Mouse (Mus musculus) midbrain, embryonic 16.5 days (tissue): Measurements from ENCODE around the gene Cradd. TPM values are rescaled to one million over a fixed set of nuclear protein-coding genes. Genes with fewer than 3 reads are reported as not detected.

ENCODE experiments used
- ATAC-seq: fragments of 200-750 bp; cut with Nextera tagmentation; 2 replicates; pipeline ENCODE4 v1.8.0; 2017; ENCODE audit warnings: moderate TSS enrichment
- H3K27ac ChIP-seq: fragments of 300-500 bp; sonication (generic); 2 replicates; pipeline ENCODE4 v1.5.1; 2014; ENCODE audit warnings: mild to moderate bottlenecking, low read length, mixed read lengths
- H3K27me3 ChIP-seq: fragments of 300-500 bp; sonication (generic); 2 replicates; pipeline ENCODE4 v1.6.1; 2014; ENCODE audit warnings: low read depth, low read length, mixed read lengths; ENCODE audit not compliant: control insufficient read depth, insufficient read depth
- H3K36me3 ChIP-seq: fragments of 300-500 bp; sonication (generic); 2 replicates; pipeline ENCODE4 v1.6.1; 2014; ENCODE audit warnings: mild to moderate bottlenecking, low read length, moderate library complexity, mixed read lengths; ENCODE audit not compliant: control insufficient read depth, insufficient read depth
- H3K4me1 ChIP-seq: fragments of 300-500 bp; sonication (generic); 2 replicates; pipeline ENCODE4 v1.6.1; 2014; ENCODE audit warnings: mild to moderate bottlenecking, low read length, mixed read lengths; ENCODE audit not compliant: control insufficient read depth, insufficient read depth
- H3K4me2 ChIP-seq: fragments of 300-500 bp; sonication (generic); 2 replicates; pipeline ENCODE4 v1.6.1; 2014; ENCODE audit warnings: mild to moderate bottlenecking, low read length, mixed read lengths
- H3K4me3 ChIP-seq: fragments of 300-500 bp; sonication (generic); 2 replicates; pipeline ENCODE4 v1.5.1; 2014; ENCODE audit warnings: low read depth, mild to moderate bottlenecking, low read length, moderate library complexity, mixed read lengths
- H3K9ac ChIP-seq: fragments of 300-500 bp; sonication (generic); 2 replicates; pipeline ENCODE4 v1.6.1; 2014; ENCODE audit warnings: low read depth, low read length, mixed read lengths
- H3K9me3 ChIP-seq: fragments of 300-500 bp; sonication (generic); replicated peaks from 2 replicates; pipeline ENCODE4 v1.6.1; 2014; ENCODE audit warnings: mild to moderate bottlenecking, low read length, mixed read lengths; ENCODE audit not compliant: control insufficient read depth, poor library complexity, severe bottlenecking
- WGBS: fragments of 180-500 bp; shearing (Covaris S2); extraction: QIAGEN DNeasy Blood & Tissue Kit; methylation state at CpG from one replicate; pipeline ENCODE4 v1.1.7; 2014; 5-methylcytosine and 5-hydroxymethylcytosine counted together
- polyA plus RNA-seq: library from polyadenylated mRNA; unstranded; fragments of >200 nt; fragmentation: Nextera tagmentation; extraction: Ambion mirVana; gene quantifications from 2 replicates; pipeline ENCODE4 v1.2.1, GENCODE M21; 2015

Cradd gene
- polyA plus RNA-seq, 1 experiment from 2014 or later, result 11.1 TPM

GRCm38 (mm10) chr10:95254453-95255001 is 69.4 kb downstream of the Cradd start:
- Histone ChIP-seq H3K4me2 (peak overlapping the region; percentile 10; the same call in 1 of the 2 replicates), H3K27me3 (no peaks in the 10 kb centered on the region), H3K27ac (no peak overlapping the region), H3K9me3 (no peaks in the 10 kb centered on the region), H3K4me3 (no peak overlapping the region), H3K4me1 (peaks cover 14% of the 10 kb centered on the region), H3K36me3 (no peaks in the 10 kb centered on the region), H3K9ac (no peak overlapping the region)
- 34% methylated on average over 13 of the region's 13 CpGs for WGBS
- ATAC-seq, result no peak

GRCm38 (mm10) chr10:95254046-95254445 is 69.9 kb downstream of the Cradd start:
- Histone ChIP-seq H3K9ac (no peak overlapping the region), H3K4me1 (peaks cover 14% of the 10 kb centered on the region), H3K27ac (no peak overlapping the region), H3K4me2 (no peak overlapping the region), H3K27me3 (no peaks in the 10 kb centered on the region), H3K4me3 (no peak overlapping the region), H3K36me3 (no peaks in the 10 kb centered on the region), H3K9me3 (no peaks in the 10 kb centered on the region)
- ATAC-seq, result no peak
- 61% methylated on average over 3 of the region's 3 CpGs for WGBS

- no peaks in the 10 kb centered on the region for H3K27me3 ChIP-seq
- H3K27ac ChIP-seq, result no peak overlapping the region
- H3K36me3 ChIP-seq, result no peaks in the 10 kb centered on the region
- no peak overlapping the region for H3K9ac ChIP-seq
- 65% methylated on average over 16 of the region's 16 CpGs for WGBS
- 0 out of 2 replicates have a peak, but pooled peaks cover 6% of the 10 kb centered on the region for H3K4me1 ChIP-seq
- H3K4me3 ChIP-seq, result no peak overlapping the region
- no peak for ATAC-seq
- H3K9me3 ChIP-seq, result no peaks in the 10 kb centered on the region
- no peak overlapping the region for H3K4me2 ChIP-seq
Observed at GRCm38 (mm10) chr10:95251674-95252073, 72.3 kb downstream of the Cradd start.

- Histone ChIP-seq H3K36me3 (no peaks in the 10 kb centered on the region), H3K9me3 (no peaks in the 10 kb centered on the region), H3K4me1 (peaks cover 10% of the 10 kb centered on the region), H3K9ac (no peak overlapping the region), H3K27me3 (no peaks in the 10 kb centered on the region), H3K27ac (no peak overlapping the region), H3K4me3 (no peak overlapping the region), H3K4me2 (no peak overlapping the region)
- no peak for ATAC-seq
- 50% methylated on average over 6 of the region's 6 CpGs for WGBS
Observed at GRCm38 (mm10) chr10:95248362-95248761, 75.6 kb downstream of the Cradd start.

- Histone ChIP-seq H3K4me1 (peaks cover 10% of the 10 kb centered on the region), H3K27ac (no peak overlapping the region), H3K4me2 (no peak overlapping the region), H3K9me3 (no peaks in the 10 kb centered on the region), H3K27me3 (no peaks in the 10 kb centered on the region), H3K4me3 (no peak overlapping the region), H3K36me3 (no peaks in the 10 kb centered on the region), H3K9ac (no peak overlapping the region)
- 87% methylated on average over 2 of the region's 2 CpGs for WGBS
- ATAC-seq, result no peak
Observed at GRCm38 (mm10) chr10:95246696-95247095, 77.2 kb downstream of the Cradd start.

- Histone ChIP-seq H3K4me3 (no peak overlapping the region), H3K27ac (no peak overlapping the region), H3K4me1 (peaks cover 10% of the 10 kb centered on the region), H3K9me3 (no peaks in the 10 kb centered on the region), H3K9ac (no peak overlapping the region), H3K27me3 (no peaks in the 10 kb centered on the region), H3K4me2 (no peak overlapping the region), H3K36me3 (no peaks in the 10 kb centered on the region)
- peak; percentile 68 for ATAC-seq
- WGBS, result 58% methylated on average over 2 of the region's 2 CpGs
Observed at GRCm38 (mm10) chr10:95245680-95245982, 78.3 kb downstream of the Cradd start.

GRCm38 (mm10) chr10:95244961-95245679 is 78.8 kb downstream of the Cradd start:
- Histone ChIP-seq H3K4me3 (no peak overlapping the region), H3K9ac (no peak overlapping the region), H3K9me3 (no peaks in the 10 kb centered on the region), H3K4me2 (no peak overlapping the region), H3K36me3 (no peaks in the 10 kb centered on the region), H3K4me1 (peaks cover 10% of the 10 kb centered on the region), H3K27ac (peak overlapping the region; percentile 49; the same call in 1 of the 2 replicates), H3K27me3 (no peaks in the 10 kb centered on the region)
- 37% methylated on average over 20 of the region's 23 CpGs for WGBS
- peak; percentile 46 for ATAC-seq

- 24% methylated on average over 13 of the region's 13 CpGs for WGBS
- ATAC-seq, result peak; percentile 75
- H3K27me3 ChIP-seq, result no peaks in the 10 kb centered on the region
Observed at GRCm38 (mm10) chr10:95239196-95240069, 84.5 kb downstream of the Cradd start.

GRCm38 (mm10) chr10:95238667-95239066 is 85.3 kb downstream of the Cradd start:
- peaks cover 21% of the 10 kb centered on the region for H3K4me1 ChIP-seq
- H3K36me3 ChIP-seq, result no peaks in the 10 kb centered on the region
- 62% methylated on average over 2 of the region's 2 CpGs for WGBS
- H3K27ac ChIP-seq, result peak overlapping the region; percentile 81
- H3K27me3 ChIP-seq, result no peaks in the 10 kb centered on the region
- H3K4me3 ChIP-seq, result no peak overlapping the region
- H3K9me3 ChIP-seq, result no peaks in the 10 kb centered on the region
- H3K4me2 ChIP-seq, result no peak overlapping the region
- H3K9ac ChIP-seq, result no peak overlapping the region
- ATAC-seq, result peak; percentile 60; the same call in 1 of the 2 replicates

More at GRCm38 (mm10) chr10:95239196-95240069, 84.5 kb downstream of the Cradd start:
- no peaks in the 10 kb centered on the region for H3K36me3 ChIP-seq
- H3K4me1 ChIP-seq, result peaks cover 21% of the 10 kb centered on the region
- 0 out of 2 replicates have a peak overlapping the region, but pooled peaks have one; percentile 1 for H3K4me2 ChIP-seq
- no peak overlapping the region for H3K4me3 ChIP-seq
- H3K9me3 ChIP-seq, result no peaks in the 10 kb centered on the region
- no peak overlapping the region for H3K9ac ChIP-seq
- peak overlapping the region; percentile 81 for H3K27ac ChIP-seq
